Mouse (Mus musculus) spleen, adult 18-20 months (tissue): ENCODE measurements around the gene Tmem131l.

ENCODE experiments used
- DNase-seq, 2 experiments: peaks; one replicate each; pipeline ENCODE4 v3.0.0; 2022; ENCODE audit warnings: mixed read lengths in 2 of 2

The Tmem131l gene

GRCm38 (mm10) chr3:84010995-84011663 lies 28.8 kb downstream of the Tmem131l start:
- DNase-seq: no peak

GRCm38 (mm10) chr3:84005989-84006388 lies 34.0 kb downstream of the Tmem131l start:
- no peak for DNase-seq

GRCm38 (mm10) chr3:84004330-84005090 lies 35.5 kb downstream of the Tmem131l start:
- DNase-seq: no peak

- no peak for DNase-seq
Observed at GRCm38 (mm10) chr3:84002433-84003090, 37.4 kb downstream of the Tmem131l start.

GRCm38 (mm10) chr3:83997563-83997962 lies 42.4 kb downstream of the Tmem131l start:
- no peak for DNase-seq

- DNase-seq: no peak
Observed at GRCm38 (mm10) chr3:83997036-83997435, 42.9 kb downstream of the Tmem131l start.

- no peak for DNase-seq
Observed at GRCm38 (mm10) chr3:83996086-83996485, 43.9 kb downstream of the Tmem131l start.

- no peak for DNase-seq
Observed at GRCm38 (mm10) chr3:83995254-83995830, 44.6 kb downstream of the Tmem131l start.

- DNase-seq: no peak
Observed at GRCm38 (mm10) chr3:83994217-83994839, 45.6 kb downstream of the Tmem131l start.

- DNase-seq: no peak
Observed at GRCm38 (mm10) chr3:83993089-83993516, 46.9 kb downstream of the Tmem131l start.

- peak; percentile 37 to 47 for DNase-seq
Observed at GRCm38 (mm10) chr3:83991691-83992524, 48.1 kb downstream of the Tmem131l start.

- DNase-seq: no peak
Observed at GRCm38 (mm10) chr3:83988214-83988613, 51.8 kb downstream of the Tmem131l start.

- DNase-seq: no peak
Observed at GRCm38 (mm10) chr3:83987533-83988112, 52.4 kb downstream of the Tmem131l start.

GRCm38 (mm10) chr3:83986740-83987139 lies 53.2 kb downstream of the Tmem131l start:
- no peak for DNase-seq

- no peak for DNase-seq
Observed at GRCm38 (mm10) chr3:83985426-83985825, 54.5 kb downstream of the Tmem131l start.

- DNase-seq: no peak
Observed at GRCm38 (mm10) chr3:83984379-83984778, 55.6 kb downstream of the Tmem131l start.

GRCm38 (mm10) chr3:83982821-83983220 lies 57.2 kb downstream of the Tmem131l start:
- DNase-seq: no peak

- no peak for DNase-seq
Observed at GRCm38 (mm10) chr3:83980231-83980872, 59.6 kb downstream of the Tmem131l start.

GRCm38 (mm10) chr3:83978497-83979410 lies 61.2 kb downstream of the Tmem131l start:
- no peak for DNase-seq

- DNase-seq: no peak
Observed at GRCm38 (mm10) chr3:83977817-83978216, 62.2 kb downstream of the Tmem131l start.
